Mouse (Mus musculus): ENCODE results near the gene Thap4.
A peak's percentile ranks its signal among the peaks of the same experiment; 100 is the strongest.
"Not testable (repeated sequence)": the region's sequence is repeated elsewhere in the genome, so short reads cannot be mapped to it uniquely, and the experiment has no call there.

The Thap4 gene

DNA sequence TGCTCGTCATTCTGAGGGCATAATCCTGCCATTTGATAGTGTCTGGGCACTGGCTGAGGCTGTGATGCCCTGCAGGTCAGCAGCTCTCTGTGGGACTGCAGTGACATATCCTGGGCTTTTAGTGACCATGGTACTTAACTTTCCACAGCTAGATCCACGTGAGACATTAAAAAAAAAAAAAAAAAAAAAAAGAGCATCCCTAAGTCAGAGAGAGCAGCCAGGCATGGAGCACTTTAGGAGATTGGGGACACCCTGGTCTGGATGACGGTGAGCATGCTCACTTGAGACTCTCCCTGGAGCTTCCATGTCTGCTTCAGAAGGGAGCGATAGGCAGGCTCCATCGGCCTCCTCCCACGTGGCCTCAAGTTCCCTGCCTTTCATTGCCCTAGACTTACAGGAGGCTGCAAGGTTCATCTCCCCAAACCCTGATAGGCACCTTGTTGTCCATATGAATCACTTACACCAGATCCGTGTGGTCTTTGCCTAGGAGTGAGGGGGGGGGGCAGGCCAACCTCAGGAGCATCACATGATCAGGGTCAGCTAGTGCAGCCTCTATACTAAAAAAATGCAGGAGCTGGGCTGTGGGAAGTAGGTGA lies 64.7 kb downstream of the Thap4 start:
- no peak for DNase-seq

DNA sequence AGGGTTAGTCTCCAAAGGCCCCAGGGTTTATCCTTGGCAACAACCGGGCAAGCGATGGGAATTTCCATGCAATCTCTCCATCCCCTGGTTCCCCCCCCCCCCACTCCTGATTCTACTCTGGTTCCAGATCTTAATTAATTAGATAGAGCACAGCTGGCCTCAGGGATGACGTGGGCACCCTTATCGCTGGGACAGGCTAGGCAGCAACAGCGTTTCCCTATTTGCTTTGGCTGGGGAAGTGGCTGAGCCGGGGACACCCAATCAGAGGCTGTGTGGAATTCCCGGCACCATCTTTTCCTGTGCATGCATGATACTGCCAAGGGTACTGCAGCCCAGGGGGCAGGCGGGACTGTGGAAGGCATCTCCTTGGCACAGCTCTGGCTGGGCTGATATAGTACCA lies 66.5 kb downstream of the Thap4 start:
- no peak for DNase-seq

DNA sequence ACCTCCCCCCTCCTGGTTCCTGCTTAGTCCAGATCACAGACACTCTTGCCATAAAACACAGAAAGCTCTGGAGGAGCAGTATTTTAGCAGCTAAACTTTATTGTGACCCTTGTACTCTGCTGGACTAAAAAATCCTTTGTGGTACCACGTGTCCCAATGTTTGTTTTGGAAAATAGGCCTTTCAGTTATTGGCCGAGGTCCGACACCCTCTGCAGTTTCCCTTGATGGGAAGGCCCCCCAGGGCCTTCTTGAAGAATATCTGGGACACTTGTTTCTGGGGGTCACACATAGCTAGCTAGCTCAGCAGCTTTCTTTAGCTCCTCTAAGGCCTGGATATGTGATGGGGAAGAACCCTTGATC lies 67.7 kb downstream of the Thap4 start:
- no peak for DNase-seq

GRCm38 (mm10) chr1:93686245-93686960 lies 68.3 kb downstream of the Thap4 start:
- DNase-seq, result peak; percentile 31 to 51

- DNase-seq, result peak; percentile 41 to 59
Measured at GRCm38 (mm10) chr1:93685401-93686244, 69.0 kb downstream of the Thap4 start, which contains the start of gene Bok. Gene Bok, plus strand, starts transcription at chr1:93685660.

- DNase-seq, result no peak
Measured at GRCm38 (mm10) chr1:93679889-93680568, 74.6 kb downstream of the Thap4 start.

DNA sequence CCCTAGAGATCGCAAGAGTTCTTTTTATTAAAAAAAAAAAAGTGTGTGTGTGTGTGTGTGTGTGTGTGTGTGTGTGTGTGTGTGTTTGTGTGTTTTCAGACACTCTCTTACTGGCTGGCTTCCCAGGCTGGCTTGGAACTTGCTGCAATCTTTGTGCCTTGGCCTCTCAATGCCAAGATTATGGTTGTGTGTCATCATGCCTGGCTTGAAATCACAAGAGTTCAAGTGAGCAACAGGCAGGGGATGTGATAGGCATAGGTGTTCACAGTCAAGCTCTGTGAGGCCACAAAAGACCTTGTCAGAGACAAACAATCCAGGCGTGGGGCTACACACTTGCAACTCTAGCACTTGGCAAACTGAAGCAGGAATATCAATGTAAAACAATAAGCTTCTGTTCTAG lies 76.3 kb downstream of the Thap4 start:
- DNase-seq, result no peak

GRCm38 (mm10) chr1:93672682-93673081 lies 82.0 kb downstream of the Thap4 start:
- DNase-seq, result no peak

DNA sequence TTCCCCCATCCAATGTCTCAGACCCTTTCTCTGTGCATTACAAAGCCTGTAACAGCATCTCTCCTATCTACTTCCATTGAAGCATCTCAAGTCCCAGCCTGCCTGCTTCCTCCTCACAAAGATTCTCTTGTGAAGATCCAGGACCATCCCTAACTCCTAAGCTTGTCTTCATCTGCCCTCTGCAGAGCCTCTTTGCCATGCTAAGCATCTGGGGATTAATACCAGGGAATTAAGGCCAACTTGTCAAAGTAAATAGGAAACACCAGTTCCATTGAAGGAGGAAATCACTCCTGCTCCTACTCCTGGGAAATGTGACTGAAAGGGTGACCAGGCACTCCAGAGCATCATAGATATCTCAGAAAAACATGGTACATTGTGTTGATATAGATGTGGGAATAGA lies 84.7 kb downstream of the Thap4 start:
- no peak for DNase-seq

- peak; percentile 59 to 70 for DNase-seq
Measured at GRCm38 (mm10) chr1:93668791-93669548, 85.7 kb downstream of the Thap4 start.

DNA sequence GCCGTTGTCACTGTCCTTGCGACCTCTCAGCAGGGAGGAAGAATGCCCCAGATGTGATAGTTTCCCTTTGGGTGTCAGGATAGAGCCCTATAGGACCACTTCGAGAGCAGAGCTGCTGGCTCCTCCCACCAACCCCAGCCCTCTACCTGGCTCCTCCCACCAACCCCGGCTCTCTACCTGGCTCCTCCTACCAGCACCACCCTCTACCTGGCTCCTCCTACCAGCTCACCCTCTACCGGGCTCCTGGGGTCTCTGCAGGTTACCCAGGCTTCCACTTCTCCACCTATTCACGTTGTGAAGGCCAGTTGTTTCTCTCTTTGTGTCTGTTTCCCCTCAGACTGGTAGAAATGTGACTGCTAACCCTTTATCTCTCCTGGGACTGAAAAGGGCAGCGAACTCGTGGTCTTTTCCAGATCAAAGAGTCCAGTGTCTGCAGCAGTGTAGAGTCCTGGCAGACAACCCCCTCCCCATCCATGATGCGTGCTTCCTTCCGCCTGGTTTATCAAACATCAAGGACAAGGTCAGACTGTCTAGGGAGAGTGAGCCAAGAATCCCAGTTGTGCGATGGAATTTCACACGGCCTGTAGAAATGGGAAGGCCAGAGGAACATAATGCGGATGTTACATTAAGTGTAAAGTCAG lies 86.8 kb downstream of the Thap4 start:
- DNase-seq, result no peak

GRCm38 (mm10) chr1:93658559-93658958 lies 96.1 kb downstream of the Thap4 start, which contains the start of gene Stk25:
Gene Stk25, minus strand, starts transcription at chr1:93658659.
- not testable (repeated sequence) for DNase-seq

GRCm38 (mm10) chr1:93657025-93657360 lies 97.7 kb downstream of the Thap4 start:
- DNase-seq, result no peak

DNA sequence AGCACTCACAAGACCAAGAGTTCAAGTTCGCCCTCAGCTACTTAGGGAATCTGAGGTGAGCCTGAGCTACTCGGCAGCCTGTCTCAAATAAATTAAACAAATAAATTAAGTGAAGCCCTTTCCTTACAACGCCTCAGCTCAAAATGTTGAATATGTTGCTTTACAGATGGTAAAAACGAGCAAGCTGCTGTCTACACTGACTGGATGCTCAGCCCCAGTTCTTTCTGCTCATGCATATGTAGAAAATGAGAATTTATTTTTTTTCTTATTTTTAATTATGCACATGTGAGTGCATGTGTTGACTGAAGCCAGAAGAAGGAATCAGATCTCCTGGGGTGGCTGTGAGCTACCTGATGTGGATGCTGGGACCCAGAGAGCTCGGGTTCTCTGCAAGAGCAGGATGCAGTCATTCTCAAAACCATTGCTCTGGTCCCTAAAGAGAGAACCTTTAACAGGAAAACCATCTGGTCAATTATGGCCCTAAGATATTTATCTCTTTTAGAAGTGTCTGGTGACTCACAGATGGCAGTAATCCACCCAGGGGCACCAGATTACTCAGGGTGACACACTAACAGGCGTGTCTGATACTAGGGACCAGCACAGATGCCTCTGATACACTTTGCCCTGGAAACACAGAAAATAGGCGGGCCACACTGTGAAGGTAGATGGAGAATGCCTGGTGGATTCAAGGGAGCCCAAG lies 98.2 kb downstream of the Thap4 start:
- no peak for DNase-seq

- no peak for DNase-seq
Measured at GRCm38 (mm10) chr1:93654798-93655197, 99.9 kb downstream of the Thap4 start.

DNA sequence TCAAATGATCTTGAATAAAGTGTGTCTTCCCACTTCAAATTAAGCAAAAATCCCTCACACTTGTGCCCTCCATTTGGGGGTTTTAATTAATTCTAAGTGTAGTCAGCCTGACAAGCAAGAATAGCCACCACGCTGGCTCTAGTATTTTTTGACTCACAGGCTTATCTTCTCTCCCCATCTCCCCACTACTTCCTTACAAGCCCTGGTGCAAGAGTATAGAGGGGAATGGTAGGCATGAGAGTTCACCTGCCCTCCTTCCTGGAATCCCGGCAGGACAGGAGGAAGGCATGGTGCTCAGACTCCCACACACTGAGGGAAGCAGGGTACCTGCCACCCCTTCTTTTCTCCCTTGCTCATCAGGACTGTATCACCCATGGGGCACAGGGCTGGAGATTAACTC lies 100.4 kb downstream of the Thap4 start:
- no peak for DNase-seq

All from cerebellum, postnatal 36 days (tissue).